Mouse (Mus musculus) kidney, postnatal 4 days (tissue): ENCODE results near the gene Lrrc45.

Experiments
- DNase-seq, 2 experiments: peaks; one replicate each; pipeline ENCODE4 v3.0.0; 2021; ENCODE audit warnings: mixed read lengths in 2 of 2

The Lrrc45 gene

DNA sequence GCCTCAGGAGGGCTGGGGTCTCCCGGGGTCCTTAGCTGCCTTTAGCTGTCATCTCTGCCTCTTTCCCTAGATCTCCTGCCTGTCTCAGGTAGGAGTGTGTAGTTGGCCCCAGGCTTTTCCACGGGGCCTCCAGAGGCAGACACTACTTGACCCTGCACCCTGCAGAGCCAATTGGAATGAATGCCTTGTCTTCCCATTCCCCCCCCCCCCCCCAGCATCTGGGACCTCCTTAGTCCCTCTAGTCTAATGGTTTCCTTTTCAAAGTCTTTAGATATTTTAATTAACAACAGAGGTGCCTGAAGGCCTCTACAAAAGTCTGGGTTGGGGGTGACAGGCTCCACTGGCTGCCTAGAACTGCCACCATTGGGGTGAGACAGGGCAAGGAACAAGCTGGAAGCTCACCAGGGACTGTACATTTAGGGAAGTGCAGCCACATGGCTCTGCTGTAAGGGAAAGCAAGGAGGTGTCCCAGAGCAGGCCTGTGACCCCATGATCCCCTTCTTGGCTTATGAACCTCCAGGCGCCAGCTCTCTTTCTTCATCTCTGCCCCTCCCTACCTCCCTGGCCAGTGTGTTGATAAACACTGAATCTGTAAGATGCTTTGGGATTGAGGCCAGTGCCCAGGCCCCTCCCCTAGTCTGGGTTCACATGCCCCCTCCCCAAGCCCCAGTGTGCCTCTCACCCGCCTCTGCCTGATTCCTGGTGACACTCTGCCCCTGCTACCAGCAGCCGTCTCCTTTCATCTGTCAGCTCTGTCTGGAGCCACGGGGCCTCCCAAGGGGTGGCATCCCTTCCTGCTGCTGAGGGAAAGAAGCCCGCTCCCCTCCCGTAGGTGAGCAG is 9.0 kb upstream of the Lrrc45 start:
- DNase-seq: no peak

DNA sequence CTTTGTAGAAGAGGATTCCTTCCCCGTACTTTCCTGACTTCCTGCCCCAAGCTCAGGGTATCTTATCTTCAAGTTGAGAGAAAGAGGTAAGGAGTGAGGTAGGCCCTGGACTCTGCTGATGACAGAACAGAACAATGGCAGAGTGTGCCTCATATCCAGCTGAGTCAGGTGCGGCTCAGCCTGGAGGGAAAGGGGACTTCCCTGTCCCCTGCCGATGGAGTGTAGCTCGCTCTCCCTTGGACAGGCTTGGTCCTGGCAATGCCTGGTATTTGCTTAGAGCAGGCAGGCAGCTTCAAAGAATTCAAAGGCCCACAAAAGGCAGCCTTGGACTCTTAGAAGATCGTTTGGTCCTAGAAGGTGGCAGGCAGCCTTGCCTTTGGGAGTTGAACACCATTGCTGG is 7.6 kb upstream of the Lrrc45 start:
- DNase-seq: no peak

DNA sequence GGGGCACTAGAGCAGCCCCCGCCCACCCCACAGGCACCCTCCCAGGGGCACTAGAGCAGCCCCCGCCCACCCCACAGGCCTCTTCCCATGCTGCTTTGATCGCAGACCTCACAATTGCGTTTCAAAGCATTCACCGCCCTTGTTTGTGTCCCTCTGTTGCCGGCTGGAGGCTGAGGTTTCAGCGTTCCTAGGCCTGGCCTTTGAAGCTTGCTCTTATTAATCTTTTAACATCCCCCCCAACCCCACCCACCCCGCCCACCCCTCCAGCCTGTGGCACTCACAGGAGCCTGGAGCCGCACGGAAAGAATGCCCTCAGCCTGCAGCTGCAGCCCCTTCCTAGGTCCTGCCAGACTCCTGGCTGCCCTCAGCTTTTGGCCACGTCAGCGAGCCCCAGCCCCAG is 6.5 kb upstream of the Lrrc45 start:
- DNase-seq: no peak

DNA sequence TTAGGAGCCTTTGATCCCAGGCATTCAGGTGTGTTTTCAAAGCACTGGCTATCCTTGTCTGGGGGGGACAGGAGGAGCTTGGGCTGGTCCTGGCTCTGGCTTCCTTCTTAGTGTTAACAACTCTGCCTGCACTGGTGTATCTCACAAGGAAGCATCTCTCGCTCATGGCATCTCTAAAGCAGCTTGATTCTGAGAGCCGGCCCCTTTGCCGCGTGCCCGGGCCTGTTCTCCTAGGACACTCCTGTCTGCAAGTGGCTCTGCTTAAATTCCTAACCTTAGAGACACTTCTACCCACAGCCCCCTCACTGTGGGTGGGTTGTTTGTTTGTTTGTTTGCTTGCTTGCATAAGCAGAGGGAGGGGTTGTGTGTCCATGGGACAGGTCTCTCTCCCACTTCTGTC is 5.8 kb upstream of the Lrrc45 start:
- no peak for DNase-seq

DNA sequence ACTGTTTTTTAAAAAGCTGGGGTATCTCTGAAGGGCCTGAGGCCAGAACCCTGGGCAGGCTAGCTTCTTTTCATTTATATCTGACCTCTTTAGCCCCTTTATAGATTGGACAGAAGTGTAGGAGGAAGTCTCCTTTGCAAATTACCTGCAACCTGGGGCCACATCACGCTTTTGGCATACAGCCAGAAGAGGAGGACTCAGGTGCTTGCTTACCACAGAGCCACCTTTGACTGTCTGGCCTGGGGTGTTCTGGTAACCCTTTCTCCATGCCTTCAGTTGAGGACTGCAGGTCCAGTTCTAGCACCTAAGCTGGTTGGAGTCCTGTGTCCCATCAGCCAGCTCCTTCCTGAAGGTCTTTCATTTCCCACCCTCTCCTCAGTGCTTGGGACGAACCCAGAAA is 4.2 kb upstream of the Lrrc45 start:
- no peak for DNase-seq

DNA sequence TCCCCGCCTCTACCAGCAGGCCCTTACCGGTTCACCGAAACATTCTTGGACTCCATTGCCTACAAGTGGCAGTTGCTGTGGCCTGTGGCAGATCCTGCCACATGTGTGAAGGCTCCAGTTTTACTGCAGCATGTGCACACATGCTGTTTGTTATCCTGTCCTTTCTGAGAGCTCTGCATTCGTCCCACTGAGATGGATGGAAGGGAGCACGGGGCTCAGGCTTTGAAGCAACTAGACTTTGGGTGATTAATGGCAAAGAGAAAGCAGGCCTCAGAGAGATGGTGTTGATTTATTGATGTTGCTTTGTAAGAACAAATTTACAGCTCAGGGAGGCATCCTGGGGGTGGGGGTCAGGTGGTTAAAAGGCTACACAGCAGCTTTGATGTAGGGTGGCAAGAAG is 3.1 kb upstream of the Lrrc45 start:
- DNase-seq: no peak

DNA sequence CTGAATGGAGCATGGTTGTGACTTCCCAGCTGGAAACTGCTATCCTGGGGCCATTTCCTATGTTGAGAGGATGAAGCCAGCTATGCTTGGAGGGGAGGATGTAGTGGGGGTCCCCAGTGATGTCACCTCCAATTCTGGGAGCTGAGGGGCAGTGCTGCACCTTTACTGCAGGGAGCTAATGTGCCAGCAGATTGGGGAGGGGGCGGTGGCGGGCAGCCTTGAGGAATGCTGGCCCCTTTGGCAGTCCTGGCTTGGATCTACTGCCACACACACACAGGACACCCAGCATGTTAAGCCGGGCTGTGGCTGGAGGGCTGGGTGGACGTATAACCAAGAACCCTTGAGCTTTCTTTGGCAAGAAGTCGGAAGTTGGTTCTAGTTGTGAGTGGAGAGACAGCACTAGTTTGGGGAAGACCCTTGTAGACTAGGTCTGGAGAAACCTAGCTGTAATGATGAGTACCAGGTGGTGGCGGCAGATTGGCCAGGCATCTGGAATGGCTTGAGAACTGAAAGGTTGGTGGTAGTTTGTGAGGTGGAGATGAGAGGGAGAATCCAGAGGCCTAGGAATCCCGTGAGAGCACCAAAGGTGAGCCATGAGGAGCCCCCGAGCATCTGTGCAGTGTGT is 1.6 kb upstream of the Lrrc45 start:
- DNase-seq: no peak

DNA sequence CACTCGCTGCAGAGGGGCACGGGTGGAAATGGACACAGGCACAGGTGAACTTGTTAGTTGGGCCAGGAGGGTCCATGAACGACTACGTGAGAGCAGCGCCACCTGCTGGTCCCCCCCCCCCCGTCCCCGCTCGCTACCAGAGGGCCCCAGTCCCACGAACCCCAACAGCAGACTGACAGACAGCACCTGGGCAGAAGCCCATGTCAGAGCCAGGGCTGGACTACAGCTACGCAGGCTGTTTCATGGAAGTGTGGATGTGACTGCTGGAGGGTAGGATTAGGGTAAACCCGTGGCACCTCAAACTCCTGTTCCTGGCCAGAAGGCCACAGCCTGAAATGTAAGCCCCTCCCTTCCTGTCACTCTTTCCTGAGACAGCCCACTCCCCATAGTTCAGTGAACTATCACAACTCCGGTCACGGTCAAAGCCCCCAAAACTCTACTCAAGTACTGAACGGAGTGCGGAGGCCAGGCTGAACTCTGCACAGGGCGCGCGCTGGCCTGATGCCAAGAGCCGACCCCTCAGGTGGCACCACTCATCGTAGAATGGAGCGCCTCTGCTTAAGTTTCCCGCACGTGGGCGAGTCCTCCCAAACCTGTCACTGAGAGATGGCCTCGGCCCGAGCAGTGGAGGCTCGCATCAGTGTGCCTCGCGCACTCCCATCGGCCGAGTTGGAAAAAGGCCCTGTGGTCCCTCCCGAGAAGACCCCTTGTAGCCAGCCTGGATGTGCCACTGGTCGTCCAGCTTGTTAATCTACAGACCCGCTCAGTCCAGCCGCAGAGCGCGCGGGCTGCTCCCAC is 755 bp upstream of the Lrrc45 start:
- DNase-seq: peak; percentile 78 to 80

DNA sequence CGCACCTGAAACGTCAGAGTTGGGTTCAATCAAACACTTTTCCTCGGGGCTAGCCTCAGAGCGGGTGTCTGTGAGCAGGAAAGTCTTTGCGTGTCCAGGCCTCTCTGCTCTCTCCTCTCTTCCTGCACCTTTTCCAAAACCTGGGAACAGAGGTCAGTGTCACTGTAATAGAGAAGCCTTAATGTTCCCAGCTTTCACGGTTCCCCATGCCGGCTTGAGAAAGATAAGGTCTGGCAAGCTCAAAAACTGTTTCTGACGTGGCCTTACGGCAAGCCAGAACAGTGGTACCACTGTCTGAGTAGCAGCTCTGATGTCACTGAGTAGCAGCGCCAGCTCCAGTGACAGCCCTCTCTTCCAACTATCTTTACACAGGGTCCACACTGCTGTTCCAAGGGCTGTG is 821 bp downstream of the Lrrc45 start:
- DNase-seq: no peak

DNA sequence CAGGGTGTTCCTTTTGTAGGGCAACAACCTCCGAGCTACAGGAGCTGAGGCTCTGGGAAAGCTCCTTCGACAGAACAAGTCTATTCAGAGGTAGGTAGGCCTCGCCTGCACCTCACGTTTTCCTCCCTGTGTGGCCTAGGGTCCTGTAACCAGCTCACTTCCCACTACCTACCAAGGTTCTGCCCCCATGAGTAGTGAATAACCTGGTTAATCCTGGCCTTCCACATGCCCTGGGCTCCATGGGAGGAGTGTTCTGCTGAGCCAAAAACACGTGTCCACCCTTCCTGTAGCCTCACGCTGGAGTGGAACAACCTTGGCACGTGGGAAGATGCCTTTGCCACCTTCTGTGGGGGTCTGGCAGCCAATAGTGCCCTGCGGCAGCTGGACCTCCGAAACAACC is 1.4 kb downstream of the Lrrc45 start:
- DNase-seq: no peak

DNA sequence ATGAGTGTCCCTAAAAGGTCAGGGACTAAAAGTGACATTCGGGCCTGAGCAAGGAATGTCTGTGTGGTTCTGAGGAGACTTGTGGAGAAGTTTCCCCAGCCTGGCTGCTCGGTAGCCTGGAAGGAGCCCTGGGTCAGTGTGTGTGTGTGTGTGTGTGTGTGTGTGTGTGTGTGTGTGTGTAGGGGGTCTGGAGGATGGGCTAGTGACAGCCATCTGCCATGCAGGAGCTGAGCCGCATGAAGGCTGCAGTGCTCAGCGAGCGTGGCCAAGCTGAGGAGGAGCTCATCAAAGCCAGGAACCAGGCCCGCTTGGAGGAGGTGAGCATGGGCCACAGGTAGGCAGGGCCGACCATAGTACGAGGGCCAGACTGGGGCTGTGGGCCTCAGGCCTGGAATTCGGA is 5.5 kb downstream of the Lrrc45 start:
- DNase-seq: no peak

DNA sequence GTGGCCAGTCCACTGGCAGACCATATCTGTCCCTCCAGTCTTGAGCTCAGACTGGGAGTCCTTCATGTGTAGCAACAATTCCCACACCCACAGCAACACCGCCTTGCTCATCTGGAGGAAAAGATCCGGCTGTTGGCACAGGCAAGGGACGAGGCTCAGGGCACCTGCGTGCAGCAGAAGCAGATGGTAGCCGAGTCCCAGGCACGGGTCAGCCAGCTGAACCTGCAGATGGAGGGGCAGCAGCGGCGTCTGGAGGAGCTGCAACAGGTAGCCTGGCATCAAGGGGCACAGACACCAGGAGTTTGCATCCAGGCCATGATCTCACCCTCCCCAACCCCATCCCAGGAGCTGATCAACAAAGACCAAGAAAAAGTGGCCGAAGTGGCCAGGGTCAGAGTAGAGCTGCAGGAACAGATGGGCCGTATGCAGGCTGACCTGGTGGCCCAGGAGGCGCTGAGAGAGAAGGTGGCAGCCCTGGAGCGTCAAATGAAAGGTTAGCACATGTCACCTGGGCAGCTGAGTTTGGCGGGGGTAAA is 6.2 kb downstream of the Lrrc45 start:
- no peak for DNase-seq

DNA sequence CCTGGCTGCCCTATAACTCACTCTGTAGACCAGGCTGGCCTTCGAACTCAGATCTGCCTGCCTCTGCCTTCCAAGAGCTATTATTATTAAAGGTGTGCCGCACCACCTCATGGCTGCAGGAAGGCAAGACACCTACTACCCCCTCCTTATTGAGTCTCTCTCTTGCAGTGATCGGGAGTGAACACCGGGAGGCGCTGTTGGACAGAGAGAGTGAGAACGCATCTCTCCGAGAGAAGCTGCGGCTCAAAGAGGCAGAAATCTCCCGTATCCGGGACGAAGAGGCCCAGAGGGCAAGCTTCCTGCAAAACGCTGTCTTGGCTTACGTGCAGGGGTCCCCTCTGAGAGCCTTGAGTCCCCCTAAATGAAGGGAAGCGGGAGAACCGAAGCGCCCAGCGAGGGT is 6.7 kb downstream of the Lrrc45 start:
- peak; percentile 96 to 98 for DNase-seq

DNA sequence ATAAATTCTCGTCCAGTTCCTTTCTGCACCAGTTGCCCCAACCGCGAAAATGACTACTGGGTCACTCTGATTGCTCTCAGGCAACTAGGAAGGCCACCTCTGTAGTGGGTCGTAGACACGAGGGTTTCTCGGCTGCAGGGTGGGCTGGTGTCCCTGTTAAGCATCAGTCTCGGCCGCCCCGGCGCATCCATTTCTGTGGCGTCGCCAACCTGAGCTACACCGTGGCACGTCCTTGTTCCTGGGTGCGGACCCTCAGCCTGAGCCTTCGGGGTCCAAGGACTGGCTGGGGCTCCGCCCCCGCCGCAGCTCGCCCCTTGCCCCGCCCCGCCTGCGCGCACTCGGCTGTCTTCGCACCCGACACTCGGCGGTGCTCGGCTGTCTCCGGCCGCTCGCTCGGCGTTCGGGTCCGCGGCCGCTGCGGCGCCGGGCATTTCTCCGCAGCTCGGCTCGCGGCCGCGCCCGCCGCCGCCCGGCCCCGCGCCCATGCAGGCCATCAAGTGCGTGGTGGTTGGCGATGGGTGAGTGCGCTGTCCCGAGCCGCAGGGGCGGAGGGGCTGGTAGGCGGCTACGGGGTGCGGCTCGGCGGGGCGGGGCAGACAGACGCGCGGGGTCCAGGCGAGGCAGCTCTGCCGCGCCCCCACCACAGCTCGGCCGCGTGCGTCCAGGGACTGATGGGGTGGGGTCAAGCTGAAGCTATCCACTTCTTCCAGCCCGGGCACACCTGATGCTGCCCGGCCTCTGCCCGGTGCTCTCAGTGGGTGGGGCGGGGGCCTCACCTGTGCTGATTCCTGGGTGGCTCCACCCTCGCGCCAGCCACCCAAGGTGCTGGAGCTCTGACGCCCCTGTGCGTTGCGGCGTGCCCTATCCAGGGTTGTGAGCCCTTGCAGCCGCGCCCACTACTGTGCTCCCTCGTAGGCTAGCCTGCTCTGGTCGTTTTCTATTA is 7.7 kb downstream of the Lrrc45 start, which contains the start of gene Rac3:
Gene Rac3, plus strand, starts transcription at position 347 of the 943 bp plus-strand sequence.
- peak; percentile 85 to 89 for DNase-seq

DNA sequence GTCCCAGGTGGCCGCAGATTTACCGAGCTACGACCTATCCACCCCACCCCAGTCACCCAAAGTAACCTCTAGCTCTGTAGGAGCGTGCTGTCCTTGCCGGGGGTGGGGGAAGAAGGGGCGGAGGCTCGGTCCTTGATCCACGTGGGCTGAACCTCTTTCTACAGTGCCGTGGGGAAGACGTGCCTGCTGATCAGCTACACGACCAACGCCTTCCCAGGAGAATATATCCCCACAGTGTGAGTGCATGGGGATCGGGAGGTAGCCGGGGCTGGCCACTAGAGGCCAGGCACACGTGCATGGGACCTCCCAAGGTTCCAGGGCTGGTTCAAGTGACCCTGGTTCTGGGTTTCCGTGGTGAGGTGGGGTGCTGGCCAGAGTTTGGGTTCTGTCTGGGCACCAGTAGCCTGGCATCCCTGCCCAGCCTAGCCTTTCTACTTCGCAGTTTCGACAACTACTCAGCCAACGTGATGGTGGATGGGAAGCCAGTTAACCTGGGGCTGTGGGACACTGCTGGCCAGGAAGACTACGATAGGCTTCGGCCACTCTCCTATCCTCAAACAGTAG is 8.4 kb downstream of the Lrrc45 start:
- no peak for DNase-seq

DNA sequence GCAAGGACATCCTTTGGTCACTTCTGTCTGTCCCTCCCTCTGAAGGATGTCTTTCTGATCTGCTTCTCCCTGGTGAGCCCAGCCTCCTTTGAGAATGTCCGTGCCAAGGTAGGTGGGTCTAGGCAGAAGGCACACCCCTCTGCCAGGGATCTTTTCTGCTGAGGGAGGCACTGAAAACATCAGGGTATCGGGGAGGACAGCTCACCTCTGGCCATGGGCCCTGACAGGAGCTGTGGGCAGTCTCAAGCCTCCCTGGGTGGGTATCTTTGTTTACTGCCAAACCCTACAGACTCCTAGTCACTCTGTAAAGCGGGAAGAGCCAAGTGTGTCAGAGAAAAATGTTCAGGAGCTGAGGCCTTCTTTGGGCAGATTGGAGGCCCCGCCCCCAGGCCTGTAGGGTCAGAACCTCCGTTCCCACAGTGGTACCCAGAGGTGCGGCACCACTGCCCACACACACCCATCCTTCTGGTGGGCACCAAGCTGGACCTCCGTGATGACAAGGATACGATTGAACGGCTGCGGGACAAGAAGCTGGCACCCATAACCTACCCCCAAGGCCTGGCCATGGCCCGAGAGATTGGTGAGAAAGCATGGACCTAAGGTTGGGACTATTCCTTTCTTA is 9.1 kb downstream of the Lrrc45 start:
- peak in 1 of 2 experiments; percentile 37 for DNase-seq

DNA sequence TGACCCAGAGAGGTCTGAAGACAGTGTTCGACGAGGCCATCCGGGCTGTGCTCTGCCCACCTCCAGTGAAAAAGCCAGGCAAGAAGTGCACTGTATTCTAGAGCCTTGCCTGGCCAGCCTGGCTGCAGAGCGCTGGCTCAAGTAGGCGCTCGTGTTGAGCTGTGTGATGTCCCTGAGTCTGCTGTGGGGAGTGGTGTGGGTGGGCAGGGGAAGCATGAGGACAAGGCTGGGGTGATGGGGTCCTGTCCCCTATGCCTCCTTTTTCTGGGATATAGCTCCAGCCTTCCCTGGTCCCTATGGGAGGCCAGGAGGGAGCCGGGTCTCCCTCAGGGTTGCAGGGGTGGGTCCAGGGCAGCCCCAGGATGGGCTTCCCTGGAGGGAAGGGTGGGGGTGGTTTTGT is 9.8 kb downstream of the Lrrc45 start:
- no peak for DNase-seq

DNA sequence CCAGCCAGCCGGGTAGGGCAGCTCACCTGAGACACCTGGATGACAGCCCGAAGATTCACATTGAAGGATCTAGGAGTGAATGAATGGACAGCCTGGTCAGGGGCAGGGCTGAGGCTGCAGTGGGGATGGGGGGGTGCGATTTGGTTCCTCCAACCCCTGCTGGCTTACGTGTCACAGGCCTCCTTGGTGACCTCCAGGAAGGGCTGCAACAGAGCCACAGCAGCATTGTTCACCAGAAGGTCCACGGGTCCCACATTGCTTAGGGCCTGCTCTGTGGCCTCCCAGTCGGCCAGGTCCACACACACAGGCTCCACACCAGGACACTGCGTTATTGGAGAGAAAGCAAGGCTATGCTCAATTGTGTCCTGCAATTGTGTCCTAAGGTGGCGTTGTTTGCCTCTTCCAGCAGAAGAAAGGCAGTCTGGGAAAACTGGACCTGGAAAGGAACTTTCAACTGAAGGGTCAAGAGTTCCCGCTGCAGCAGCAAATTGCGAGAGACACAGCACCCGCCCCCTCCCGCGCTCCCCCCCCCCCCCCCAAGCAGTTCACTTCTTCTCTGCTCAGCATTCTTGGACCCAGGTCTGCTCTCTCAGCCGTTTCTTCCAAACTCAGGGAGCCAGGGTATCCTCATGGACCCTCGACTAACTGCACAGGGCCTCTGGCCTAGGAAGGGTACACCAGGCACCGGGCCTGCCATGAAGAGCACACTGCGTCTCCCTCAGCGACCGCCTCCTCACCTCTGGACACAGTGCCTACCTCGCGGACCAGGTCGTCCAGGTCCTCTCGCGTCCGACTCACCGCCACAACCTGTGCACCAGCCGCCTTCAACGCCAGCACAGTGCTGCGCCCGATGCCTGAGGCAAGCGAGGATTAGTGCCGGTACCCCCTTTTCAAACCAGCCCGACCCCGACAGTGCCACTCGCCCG is 12.8 kb downstream of the Lrrc45 start:
- DNase-seq: no peak

DNA sequence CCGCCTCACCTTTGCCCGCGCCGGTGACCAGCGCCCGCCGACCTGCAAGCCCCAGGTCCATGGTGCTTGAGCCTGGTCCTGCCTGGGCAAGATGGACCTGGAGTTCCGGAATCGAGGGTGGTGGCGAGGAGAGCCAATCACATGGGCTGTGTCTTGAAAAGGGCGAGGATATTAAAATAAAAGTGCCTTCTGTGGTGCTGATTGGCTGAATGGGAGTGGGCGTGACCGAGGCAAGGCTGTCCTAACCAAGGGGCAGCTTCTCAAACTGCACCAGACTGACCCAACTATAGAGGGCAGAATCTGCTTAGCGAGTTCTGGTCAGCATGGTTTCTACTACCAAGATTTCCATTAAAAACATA is 13.4 kb downstream of the Lrrc45 start, which contains the start of gene Dcxr:
Gene Dcxr, minus strand, starts transcription at position 113 of the 359 bp plus-strand sequence.
- DNase-seq: peak; percentile 89 to 94

DNA sequence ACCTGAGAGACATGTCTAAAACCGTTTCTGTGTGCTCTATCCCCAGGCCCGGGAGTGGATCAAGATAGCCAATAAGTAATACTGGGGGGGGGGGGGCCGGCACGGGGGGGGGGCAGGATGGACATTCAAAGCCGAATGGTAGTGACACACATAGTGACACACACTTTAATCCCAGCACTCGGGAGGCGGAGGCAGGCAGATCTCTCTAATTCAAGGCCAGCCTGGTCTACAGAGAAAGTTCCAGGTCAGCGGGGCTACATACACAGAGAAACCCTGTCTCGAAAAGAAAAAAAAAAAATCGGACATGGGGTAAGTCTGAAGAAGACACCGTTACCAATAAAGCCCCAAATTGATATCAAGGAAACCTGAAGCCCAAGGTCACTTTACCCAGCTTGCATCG is 13.8 kb downstream of the Lrrc45 start:
- no peak for DNase-seq
